Mouse (Mus musculus): ENCODE measurements at regions not wholly inside any gene's neighbourhood (a gene's known extent, or its start where the extent isn't known, plus 50 kb on each side); places are given as distances from the start of the nearest gene placed in this dataset.
A peak's percentile ranks its signal among the peaks of the same experiment; 100 is the strongest.

- H3K4me1 ChIP-seq (ENCODE audit: control insufficient read depth in 2 of 2, insufficient read depth in 2 of 2, low read length in 2 of 2), result no peaks in the 10 kb centered on the region
- 65% methylated on average over 10 of the region's 10 CpGs for WGBS
- H3K4me2 ChIP-seq (ENCODE audit: low read length), result no peak overlapping the region
- H3K36me3 ChIP-seq (ENCODE audit: control insufficient read depth, insufficient read depth, low read length), result no peaks in the 10 kb centered on the region
- no peak overlapping the region for H3K4me3 ChIP-seq (ENCODE audit: control insufficient read depth in 1 of 2, insufficient read depth in 1 of 2, low read depth in 1 of 2, low read length in 2 of 2)
- H3K9ac ChIP-seq (ENCODE audit: low read length), result no peak overlapping the region
- no peaks in the 10 kb centered on the region for H3K9me3 ChIP-seq (ENCODE audit: control insufficient read depth, low read length)
- no peaks in the 10 kb centered on the region for H3K27me3 ChIP-seq (ENCODE audit: control insufficient read depth, insufficient read depth, low read length)
- no peak for ATAC-seq (ENCODE audit: insufficient number of reproducible peaks, insufficient read depth, low FRiP score, low read depth)
- no peak overlapping the region for H3K27ac ChIP-seq (replicated peaks in 1 of 2; ENCODE audit: control insufficient read depth in 1 of 2, insufficient read depth in 1 of 2, low read depth in 2 of 2, low read length in 2 of 2)
Observed at GRCm38 (mm10) chr3:9922541-9923046, 165.3 kb upstream of the Gm9833 start.

- Histone ChIP-seq H3K4me2 (ENCODE audit: low read length) (no peak overlapping the region), H3K27me3 (ENCODE audit: control insufficient read depth, insufficient read depth, low read length) (no peaks in the 10 kb centered on the region), H3K36me3 (ENCODE audit: control insufficient read depth, insufficient read depth, low read length) (no peaks in the 10 kb centered on the region), H3K9me3 (ENCODE audit: control insufficient read depth, low read length) (no peaks in the 10 kb centered on the region), H3K27ac (replicated peaks in 1 of 2; ENCODE audit: control insufficient read depth in 1 of 2, insufficient read depth in 1 of 2, low read depth in 2 of 2, low read length in 2 of 2) (no peak overlapping the region), H3K4me1 (ENCODE audit: control insufficient read depth in 2 of 2, insufficient read depth in 2 of 2, low read length in 2 of 2) (no peaks in the 10 kb centered on the region), H3K9ac (ENCODE audit: low read length) (no peak overlapping the region), H3K4me3 (ENCODE audit: control insufficient read depth in 1 of 2, insufficient read depth in 1 of 2, low read depth in 1 of 2, low read length in 2 of 2) (no peak overlapping the region)
- ATAC-seq (ENCODE audit: insufficient number of reproducible peaks, insufficient read depth, low FRiP score, low read depth), result no peak
- WGBS, result 83% methylated on average over 1 of the region's 1 CpGs
Observed at GRCm38 (mm10) chr3:9924630-9925029, 163.3 kb upstream of the Gm9833 start.

DNA sequence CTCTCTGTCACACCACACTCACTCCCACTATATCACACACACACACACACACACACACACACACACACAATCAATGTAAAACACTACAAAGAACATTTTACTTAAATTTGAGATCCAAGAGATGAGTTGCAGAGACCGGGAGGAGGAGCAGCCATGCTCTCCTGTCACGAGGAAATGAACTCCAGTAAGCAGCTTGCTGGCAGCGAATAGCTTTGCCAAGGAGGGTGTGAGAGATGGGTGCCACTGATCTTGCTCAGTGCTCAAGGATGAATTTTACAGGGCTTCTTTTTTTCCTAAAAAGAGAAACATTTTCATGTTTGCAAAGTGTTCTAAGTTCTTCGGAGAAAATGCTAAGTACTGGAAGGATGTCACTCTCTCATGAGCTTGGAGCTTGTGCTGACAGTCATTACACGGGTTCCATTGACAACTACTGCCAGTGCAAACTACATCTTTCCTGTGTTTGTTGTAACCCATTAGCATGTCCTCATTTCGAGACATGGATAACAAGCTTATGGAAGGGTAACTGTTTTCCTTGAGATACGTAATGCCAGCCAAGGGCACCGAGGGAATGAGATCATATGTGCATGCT is 151.0 kb upstream of the Gm9833 start:
- H3K36me3 ChIP-seq (ENCODE audit: control insufficient read depth, insufficient read depth, low read length), result no peaks in the 10 kb centered on the region
- no peak overlapping the region for H3K4me2 ChIP-seq (ENCODE audit: low read length)
- WGBS, result 70% methylated on average over 8 of the region's 8 CpGs
- no peaks in the 10 kb centered on the region for H3K9me3 ChIP-seq (ENCODE audit: control insufficient read depth, low read length)
- H3K4me1 ChIP-seq (ENCODE audit: control insufficient read depth in 2 of 2, insufficient read depth in 2 of 2, low read length in 2 of 2), result no peaks in the 10 kb centered on the region
- H3K9ac ChIP-seq (ENCODE audit: low read length), result no peak overlapping the region
- no peak overlapping the region for H3K4me3 ChIP-seq (ENCODE audit: control insufficient read depth in 1 of 2, insufficient read depth in 1 of 2, low read depth in 1 of 2, low read length in 2 of 2)
- no peak for ATAC-seq (ENCODE audit: insufficient number of reproducible peaks, insufficient read depth, low FRiP score, low read depth)
- no peaks in the 10 kb centered on the region for H3K27me3 ChIP-seq (ENCODE audit: control insufficient read depth, insufficient read depth, low read length)
- H3K27ac ChIP-seq (replicated peaks in 1 of 2; ENCODE audit: control insufficient read depth in 1 of 2, insufficient read depth in 1 of 2, low read depth in 2 of 2, low read length in 2 of 2), result no peak overlapping the region

DNA sequence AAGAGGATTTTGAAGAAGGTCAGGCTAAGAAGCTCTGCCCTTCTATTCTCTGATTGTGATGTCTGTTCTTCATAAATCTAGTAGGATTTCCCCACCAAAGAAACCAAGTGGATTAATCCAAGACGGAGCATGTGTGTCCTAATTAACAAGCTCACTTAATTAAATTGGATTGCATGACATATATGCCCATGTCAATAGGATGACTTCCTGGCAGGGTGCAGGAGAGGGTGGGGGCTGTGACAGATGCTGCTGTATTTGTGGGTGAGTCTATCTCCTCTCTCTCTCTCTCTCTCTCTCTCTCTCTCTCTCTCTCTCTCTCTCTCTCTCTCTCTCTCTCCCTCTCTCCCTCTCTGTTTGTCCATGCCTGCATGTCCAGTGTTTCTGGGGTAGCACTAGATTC is 149.3 kb upstream of the Gm9833 start:
- H3K4me2 ChIP-seq (ENCODE audit: low read length), result no peak overlapping the region
- no peak overlapping the region for H3K27ac ChIP-seq (replicated peaks in 1 of 2; ENCODE audit: control insufficient read depth in 1 of 2, insufficient read depth in 1 of 2, low read depth in 2 of 2, low read length in 2 of 2)
- H3K9me3 ChIP-seq (ENCODE audit: control insufficient read depth, low read length), result no peaks in the 10 kb centered on the region
- H3K27me3 ChIP-seq (ENCODE audit: control insufficient read depth, insufficient read depth, low read length), result no peaks in the 10 kb centered on the region
- 83% methylated on average over 1 of the region's 1 CpGs for WGBS
- ATAC-seq (ENCODE audit: insufficient number of reproducible peaks, insufficient read depth, low FRiP score, low read depth), result no peak
- H3K9ac ChIP-seq (ENCODE audit: low read length), result no peak overlapping the region
- H3K4me1 ChIP-seq (ENCODE audit: control insufficient read depth in 2 of 2, insufficient read depth in 2 of 2, low read length in 2 of 2), result no peaks in the 10 kb centered on the region
- no peaks in the 10 kb centered on the region for H3K36me3 ChIP-seq (ENCODE audit: control insufficient read depth, insufficient read depth, low read length)
- no peak overlapping the region for H3K4me3 ChIP-seq (ENCODE audit: control insufficient read depth in 1 of 2, insufficient read depth in 1 of 2, low read depth in 1 of 2, low read length in 2 of 2)

DNA sequence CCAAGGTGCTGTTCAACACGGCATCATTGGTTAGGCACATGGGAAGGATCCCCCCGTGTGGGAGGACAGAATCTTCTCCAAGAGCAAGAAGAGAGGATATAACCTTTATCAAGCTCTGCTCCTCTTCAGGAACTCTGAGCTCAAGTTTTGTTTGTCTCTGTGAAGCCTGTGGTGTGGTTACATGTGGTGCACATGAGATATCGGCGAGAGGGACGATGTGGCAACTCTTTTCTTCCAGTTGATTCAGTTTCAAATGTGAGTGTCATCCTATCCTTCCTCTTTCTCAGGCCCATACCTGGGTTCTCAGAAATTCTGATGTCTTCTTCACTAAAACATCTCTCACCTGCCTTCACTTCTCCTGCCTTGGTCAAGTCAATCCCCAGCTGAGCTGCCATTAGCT is 145.3 kb upstream of the Gm9833 start:
- no peak overlapping the region for H3K27ac ChIP-seq (replicated peaks in 1 of 2; ENCODE audit: control insufficient read depth in 1 of 2, insufficient read depth in 1 of 2, low read depth in 2 of 2, low read length in 2 of 2)
- H3K36me3 ChIP-seq (ENCODE audit: control insufficient read depth, insufficient read depth, low read length), result no peaks in the 10 kb centered on the region
- 88% methylated on average over 5 of the region's 5 CpGs for WGBS
- H3K4me2 ChIP-seq (ENCODE audit: low read length), result no peak overlapping the region
- no peaks in the 10 kb centered on the region for H3K9me3 ChIP-seq (ENCODE audit: control insufficient read depth, low read length)
- no peaks in the 10 kb centered on the region for H3K27me3 ChIP-seq (ENCODE audit: control insufficient read depth, insufficient read depth, low read length)
- H3K4me1 ChIP-seq (ENCODE audit: control insufficient read depth in 2 of 2, insufficient read depth in 2 of 2, low read length in 2 of 2), result no peaks in the 10 kb centered on the region
- no peak overlapping the region for H3K4me3 ChIP-seq (ENCODE audit: control insufficient read depth in 1 of 2, insufficient read depth in 1 of 2, low read depth in 1 of 2, low read length in 2 of 2)
- no peak for ATAC-seq (ENCODE audit: insufficient number of reproducible peaks, insufficient read depth, low FRiP score, low read depth)
- H3K9ac ChIP-seq (ENCODE audit: low read length), result no peak overlapping the region

DNA sequence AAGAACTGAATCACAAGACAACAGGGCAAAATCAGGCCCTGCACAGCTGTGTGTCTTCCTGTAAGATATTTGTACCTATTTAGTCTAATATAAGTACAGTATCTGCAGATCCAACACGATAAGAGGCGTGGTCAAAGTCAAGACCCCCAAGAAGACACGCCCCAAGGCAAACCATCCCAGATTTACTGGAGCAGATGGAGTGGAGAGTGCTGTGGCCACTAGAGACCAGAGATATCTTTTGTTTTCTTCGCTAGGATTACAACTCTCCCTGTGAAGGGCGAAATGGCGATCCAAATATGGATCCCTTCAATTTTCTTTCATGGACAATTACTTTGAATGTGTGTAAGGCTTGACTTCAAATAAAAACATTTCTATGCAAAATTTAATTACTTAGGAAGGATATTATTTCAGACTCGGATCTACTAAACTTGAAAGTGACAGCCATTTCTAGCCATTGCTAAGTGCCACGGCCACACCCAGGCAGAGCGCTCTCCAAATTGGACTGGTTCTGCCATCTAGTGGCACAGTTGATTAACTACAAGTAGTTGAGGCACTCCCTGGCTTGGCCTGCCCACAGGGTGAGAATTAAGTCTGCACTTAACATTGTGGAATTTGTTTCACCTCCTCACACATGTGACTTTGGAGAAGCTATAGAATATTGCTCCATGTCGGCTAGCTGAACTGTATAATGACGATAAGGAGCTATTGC is 140.4 kb upstream of the Gm9833 start:
- no peak overlapping the region for H3K4me3 ChIP-seq (ENCODE audit: control insufficient read depth in 1 of 2, insufficient read depth in 1 of 2, low read depth in 1 of 2, low read length in 2 of 2)
- 50% methylated on average over 11 of the region's 11 CpGs for WGBS
- H3K4me2 ChIP-seq (ENCODE audit: low read length), result peak overlapping the region; percentile 22
- H3K9ac ChIP-seq (ENCODE audit: low read length), result no peak overlapping the region
- H3K36me3 ChIP-seq (ENCODE audit: control insufficient read depth, insufficient read depth, low read length), result no peaks in the 10 kb centered on the region
- H3K9me3 ChIP-seq (ENCODE audit: control insufficient read depth, low read length), result no peaks in the 10 kb centered on the region
- no peak overlapping the region for H3K27ac ChIP-seq (replicated peaks in 1 of 2; ENCODE audit: control insufficient read depth in 1 of 2, insufficient read depth in 1 of 2, low read depth in 2 of 2, low read length in 2 of 2)
- no peaks in the 10 kb centered on the region for H3K4me1 ChIP-seq (ENCODE audit: control insufficient read depth in 2 of 2, insufficient read depth in 2 of 2, low read length in 2 of 2)
- no peaks in the 10 kb centered on the region for H3K27me3 ChIP-seq (ENCODE audit: control insufficient read depth, insufficient read depth, low read length)
- ATAC-seq (ENCODE audit: insufficient number of reproducible peaks, insufficient read depth, low FRiP score, low read depth), result no peak

DNA sequence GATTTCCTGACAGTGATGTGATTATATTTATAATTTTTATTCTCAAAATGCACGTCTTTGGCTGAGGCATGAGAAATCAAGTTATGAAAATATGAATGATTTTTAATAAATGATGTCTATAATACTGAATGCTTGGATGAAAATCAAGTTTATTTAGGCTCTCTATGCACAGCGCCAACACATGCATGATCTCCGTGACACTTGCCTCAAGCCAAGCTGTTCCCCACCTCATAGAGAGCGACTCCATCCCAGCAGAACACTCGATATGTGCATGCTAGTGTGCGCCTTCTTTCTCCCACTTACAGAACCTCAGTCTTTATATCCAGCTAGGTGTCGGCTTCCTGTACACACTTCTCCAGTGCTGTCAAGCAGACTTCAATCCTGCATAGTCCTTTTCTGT is 139.8 kb upstream of the Gm9833 start:
- Histone ChIP-seq H3K4me2 (ENCODE audit: low read length) (no peak overlapping the region), H3K4me3 (ENCODE audit: control insufficient read depth in 1 of 2, insufficient read depth in 1 of 2, low read depth in 1 of 2, low read length in 2 of 2) (no peak overlapping the region), H3K27ac (replicated peaks in 1 of 2; ENCODE audit: control insufficient read depth in 1 of 2, insufficient read depth in 1 of 2, low read depth in 2 of 2, low read length in 2 of 2) (no peak overlapping the region), H3K4me1 (ENCODE audit: control insufficient read depth in 2 of 2, insufficient read depth in 2 of 2, low read length in 2 of 2) (no peaks in the 10 kb centered on the region), H3K36me3 (ENCODE audit: control insufficient read depth, insufficient read depth, low read length) (no peaks in the 10 kb centered on the region), H3K27me3 (ENCODE audit: control insufficient read depth, insufficient read depth, low read length) (no peaks in the 10 kb centered on the region), H3K9me3 (ENCODE audit: control insufficient read depth, low read length) (no peaks in the 10 kb centered on the region), H3K9ac (ENCODE audit: low read length) (no peak overlapping the region)
- no peak for ATAC-seq (ENCODE audit: insufficient number of reproducible peaks, insufficient read depth, low FRiP score, low read depth)
- WGBS, result 70% methylated on average over 7 of the region's 7 CpGs

DNA sequence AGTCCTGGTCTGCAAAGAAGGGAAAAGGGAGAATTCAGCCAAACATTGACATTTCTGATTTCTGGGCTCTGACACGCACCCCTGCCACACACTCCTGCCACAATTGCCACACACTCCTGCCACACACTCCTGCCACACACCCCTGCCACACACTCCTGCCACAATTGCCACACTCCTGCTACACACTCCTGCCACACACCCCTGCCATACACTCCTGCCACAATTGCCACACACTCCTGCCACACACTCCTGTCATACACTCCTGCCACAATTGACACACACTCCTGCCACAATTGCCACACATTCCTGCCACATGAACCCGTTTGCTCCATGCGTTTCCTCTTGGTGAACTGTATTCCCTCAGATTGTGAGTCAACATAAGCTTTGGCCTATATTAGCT is 130.0 kb upstream of the Gm9833 start:
- Histone ChIP-seq H3K9ac (ENCODE audit: low read length) (no peak overlapping the region), H3K27ac (replicated peaks in 1 of 2; ENCODE audit: control insufficient read depth in 1 of 2, insufficient read depth in 1 of 2, low read depth in 2 of 2, low read length in 2 of 2) (no peak overlapping the region), H3K4me3 (ENCODE audit: control insufficient read depth in 1 of 2, insufficient read depth in 1 of 2, low read depth in 1 of 2, low read length in 2 of 2) (no peak overlapping the region), H3K27me3 (ENCODE audit: control insufficient read depth, insufficient read depth, low read length) (no peaks in the 10 kb centered on the region), H3K4me2 (ENCODE audit: low read length) (no peak overlapping the region), H3K36me3 (ENCODE audit: control insufficient read depth, insufficient read depth, low read length) (no peaks in the 10 kb centered on the region), H3K9me3 (ENCODE audit: control insufficient read depth, low read length) (no peaks in the 10 kb centered on the region), H3K4me1 (ENCODE audit: control insufficient read depth in 2 of 2, insufficient read depth in 2 of 2, low read length in 2 of 2) (no peaks in the 10 kb centered on the region)
- WGBS, result 80% methylated on average over 3 of the region's 3 CpGs
- ATAC-seq (ENCODE audit: insufficient number of reproducible peaks, insufficient read depth, low FRiP score, low read depth), result no peak

Data from heart, embryonic 14.5 days (tissue).